Mouse (Mus musculus) liver, embryonic 14.5 days (tissue): ENCODE data around the gene Ksr2.

Experiments
- CTCF ChIP-seq: IDR thresholded peaks from 2 replicates; pipeline ENCODE4 v1.5.1; 2016; ENCODE audit warnings: antibody characterized with exemption, low read depth, control low read depth
- EP300 ChIP-seq: IDR thresholded peaks from 2 replicates; pipeline ENCODE4 v1.6.1; 2016; ENCODE audit warnings: antibody characterized with exemption, low read depth

- TF ChIP-seq CTCF (peak; percentile 72), EP300 (no peak)
Measured at GRCm38 (mm10) chr5:117408216-117408615, 5.6 kb upstream of the Ksr2 start.
